Mouse (Mus musculus): ENCODE results near the gene Crybb3. TPM values are rescaled to one million over a fixed set of nuclear protein-coding genes. Genes with fewer than 3 reads are reported as not detected.

The Crybb3 gene
- not detected in 2 replicates for total RNA-seq (2014; rRNA removed; ENCODE audit: low replicate concordance)
- polyA plus RNA-seq (2015; fragmentation: Nextera tagmentation; extraction: Ambion mirVana): 0.77 and 0.89 TPM in 2 replicates

DNA sequence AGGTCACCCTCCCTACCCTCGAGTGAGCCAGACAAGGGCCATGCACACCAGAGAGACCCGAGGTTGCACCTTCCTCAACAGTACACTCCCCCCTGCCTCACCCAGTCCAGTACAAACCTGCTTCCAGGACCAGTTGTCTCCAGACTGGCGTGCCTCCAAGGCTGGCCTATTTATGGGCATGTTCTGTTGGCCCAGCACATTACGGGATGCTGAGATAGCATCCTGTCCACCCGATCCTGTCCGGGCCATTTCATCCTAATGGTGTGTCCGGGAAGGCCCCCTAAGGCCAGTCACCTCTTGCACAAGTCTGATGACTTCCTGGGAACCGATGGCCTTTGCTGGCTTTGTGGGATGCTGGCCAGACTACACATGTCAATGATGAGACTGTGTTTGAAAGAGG is at the start of gene Crybb3:
Gene Crybb3, minus strand, starts transcription at position 146 of the 400 bp plus-strand sequence.
- 0 out of 2 replicates have a peak within 1 kb of the TSS, but pooled peaks have one; percentile 10 for H3K9ac ChIP-seq (replicated peaks; ENCODE audit: low read depth, low read length)
- DNase-seq (ENCODE audit: low spot score) (no peak), ATAC-seq (ENCODE audit: insufficient read depth, low read depth) (peak; percentile 44)
- H3K4me3 ChIP-seq (ENCODE audit: low read depth, low read length): no peak within 1 kb of the TSS
- H3K9me3 ChIP-seq (replicated peaks; ENCODE audit: control insufficient read depth, low read length): no peaks in the 10 kb centered on the region
- TF ChIP-seq CTCF (IDR thresholded peaks at IDR 0.05; ENCODE audit: low read depth) (no peak), EP300 (IDR thresholded peaks at IDR 0.05; ENCODE audit: low read depth) (no peak)
- peaks cover 19% of the 10 kb centered on the region for H3K27me3 ChIP-seq (ENCODE audit: control insufficient read depth, insufficient read depth, low read length)
- H3K4me2 ChIP-seq (ENCODE audit: low read depth, low read length): peak within 1 kb of the TSS; percentile 39; the same call in 1 of the 2 replicates
- WGBS: 29% methylated on average over 8 of the region's 8 CpGs
- H3K36me3 ChIP-seq (replicated peaks; ENCODE audit: control insufficient read depth, insufficient read depth, low read length): no peaks in the 10 kb centered on the region
- H3K4me1 ChIP-seq (ENCODE audit: control insufficient read depth, insufficient read depth): peaks cover 8% of the 10 kb centered on the region; the same call in 1 of the 2 replicates
- H3K27ac ChIP-seq (ENCODE audit: low read depth): no peak within 1 kb of the TSS

DNA sequence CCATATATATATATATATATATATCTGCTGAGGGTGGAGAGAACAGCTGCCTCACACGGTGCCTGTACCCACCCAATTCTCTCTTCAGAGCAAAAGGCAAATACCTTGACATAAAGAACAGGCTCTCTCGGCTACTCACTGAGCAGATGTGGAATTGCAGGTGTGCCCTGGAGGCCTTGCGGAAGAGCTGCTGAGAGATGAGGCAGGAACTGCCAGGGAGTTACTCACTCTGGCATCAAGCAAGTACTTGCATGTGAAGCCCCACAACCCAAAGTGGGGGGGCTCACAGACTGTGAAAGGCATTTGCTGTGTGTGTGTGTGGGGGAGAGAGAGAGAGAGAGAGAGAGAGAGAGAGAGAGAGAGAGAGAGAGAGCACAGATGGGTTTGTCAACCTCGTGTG is 47.0 kb upstream of the Crybb3 start:
- Histone ChIP-seq H3K27ac (ENCODE audit: low read depth) (no peak overlapping the region), H3K36me3 (replicated peaks; ENCODE audit: control insufficient read depth, insufficient read depth, low read length) (peaks cover 6% of the 10 kb centered on the region; the same call in 1 of the 2 replicates), H3K9ac (replicated peaks; ENCODE audit: low read depth, low read length) (no peak overlapping the region), H3K4me3 (ENCODE audit: low read depth, low read length) (no peak overlapping the region), H3K27me3 (ENCODE audit: control insufficient read depth, insufficient read depth, low read length) (no peaks in the 10 kb centered on the region), H3K9me3 (replicated peaks; ENCODE audit: control insufficient read depth, low read length) (no peaks in the 10 kb centered on the region), H3K4me2 (ENCODE audit: low read depth, low read length) (no peak overlapping the region), H3K4me1 (ENCODE audit: control insufficient read depth, insufficient read depth) (peaks cover 19% of the 10 kb centered on the region)
- 60% methylated on average over 4 of the region's 4 CpGs for WGBS
- no peak for DNase-seq (ENCODE audit: low spot score)
- TF ChIP-seq CTCF (IDR thresholded peaks at IDR 0.05; ENCODE audit: low read depth): no peak
- TF ChIP-seq EP300 (IDR thresholded peaks at IDR 0.05; ENCODE audit: low read depth): no peak
- no peak for ATAC-seq (ENCODE audit: insufficient read depth, low read depth)

DNA sequence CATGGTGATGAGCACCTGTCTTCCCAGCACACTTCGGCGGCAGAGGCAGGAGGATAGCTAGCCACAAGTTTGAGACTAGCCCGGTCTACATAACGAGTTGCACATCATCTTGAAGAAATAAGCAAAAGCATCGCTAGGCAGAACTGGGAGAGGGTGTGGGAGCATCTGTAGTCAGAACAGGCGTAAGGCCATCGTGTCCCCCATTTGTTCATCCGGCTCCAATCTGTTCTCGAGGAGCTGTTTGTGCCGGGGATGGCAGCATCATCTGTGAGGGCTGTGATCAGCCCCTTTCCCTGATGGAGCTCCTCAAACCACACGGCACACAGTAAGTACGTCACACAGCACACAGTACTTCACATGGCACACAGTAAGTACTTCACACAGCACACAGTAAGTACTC is 45.1 kb upstream of the Crybb3 start:
- no peaks in the 10 kb centered on the region for H3K27me3 ChIP-seq (ENCODE audit: control insufficient read depth, insufficient read depth, low read length)
- H3K4me3 ChIP-seq (ENCODE audit: low read depth, low read length): no peak overlapping the region
- no peak for TF ChIP-seq CTCF (IDR thresholded peaks at IDR 0.05; ENCODE audit: low read depth)
- DNase-seq (ENCODE audit: low spot score) (no peak), ATAC-seq (ENCODE audit: insufficient read depth, low read depth) (no peak)
- H3K27ac ChIP-seq (ENCODE audit: low read depth): no peak overlapping the region
- peaks cover 32% of the 10 kb centered on the region for H3K4me1 ChIP-seq (ENCODE audit: control insufficient read depth, insufficient read depth)
- H3K9ac ChIP-seq (replicated peaks; ENCODE audit: low read depth, low read length): no peak overlapping the region
- H3K36me3 ChIP-seq (replicated peaks; ENCODE audit: control insufficient read depth, insufficient read depth, low read length): peaks cover 6% of the 10 kb centered on the region; the same call in 1 of the 2 replicates
- WGBS: 95% methylated on average over 12 of the region's 12 CpGs
- no peak overlapping the region for H3K4me2 ChIP-seq (ENCODE audit: low read depth, low read length)
- no peaks in the 10 kb centered on the region for H3K9me3 ChIP-seq (replicated peaks; ENCODE audit: control insufficient read depth, low read length)

DNA sequence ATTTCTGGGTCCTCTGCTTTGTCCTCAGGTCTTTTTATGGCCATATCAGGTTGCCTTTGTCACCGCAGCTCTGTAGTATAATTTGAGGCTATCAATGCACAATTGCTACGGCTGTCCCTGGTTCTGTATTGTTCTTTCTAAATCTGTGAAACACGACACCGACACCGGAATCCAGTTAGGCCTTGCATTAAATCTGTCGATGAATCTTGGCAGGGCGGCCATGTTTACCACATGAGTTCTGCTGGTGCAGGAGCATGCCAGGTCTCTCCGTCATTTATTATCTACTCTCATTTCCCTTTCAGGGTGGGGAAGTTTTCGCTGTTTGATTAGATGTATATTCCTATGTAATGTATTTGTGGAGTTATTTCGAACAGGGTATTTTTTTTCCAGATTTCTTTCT is 42.3 kb upstream of the Crybb3 start:
- no peak overlapping the region for H3K4me3 ChIP-seq (ENCODE audit: low read depth, low read length)
- peaks cover 36% of the 10 kb centered on the region for H3K4me1 ChIP-seq (ENCODE audit: control insufficient read depth, insufficient read depth)
- TF ChIP-seq CTCF (IDR thresholded peaks at IDR 0.05; ENCODE audit: low read depth): no peak
- TF ChIP-seq EP300 (IDR thresholded peaks at IDR 0.05; ENCODE audit: low read depth): no peak
- H3K4me2 ChIP-seq (ENCODE audit: low read depth, low read length): no peak overlapping the region
- WGBS: 57% methylated on average over 10 of the region's 10 CpGs
- H3K9me3 ChIP-seq (replicated peaks; ENCODE audit: control insufficient read depth, low read length): no peaks in the 10 kb centered on the region
- H3K27ac ChIP-seq (ENCODE audit: low read depth): peak overlapping the region; percentile 27; the same call in 1 of the 2 replicates
- ATAC-seq (ENCODE audit: insufficient read depth, low read depth) (no peak), DNase-seq (ENCODE audit: low spot score) (no peak)
- H3K9ac ChIP-seq (replicated peaks; ENCODE audit: low read depth, low read length): no peak overlapping the region
- H3K36me3 ChIP-seq (replicated peaks; ENCODE audit: control insufficient read depth, insufficient read depth, low read length): peaks cover 4% of the 10 kb centered on the region; the same call in 1 of the 2 replicates
- H3K27me3 ChIP-seq (ENCODE audit: control insufficient read depth, insufficient read depth, low read length): no peaks in the 10 kb centered on the region

DNA sequence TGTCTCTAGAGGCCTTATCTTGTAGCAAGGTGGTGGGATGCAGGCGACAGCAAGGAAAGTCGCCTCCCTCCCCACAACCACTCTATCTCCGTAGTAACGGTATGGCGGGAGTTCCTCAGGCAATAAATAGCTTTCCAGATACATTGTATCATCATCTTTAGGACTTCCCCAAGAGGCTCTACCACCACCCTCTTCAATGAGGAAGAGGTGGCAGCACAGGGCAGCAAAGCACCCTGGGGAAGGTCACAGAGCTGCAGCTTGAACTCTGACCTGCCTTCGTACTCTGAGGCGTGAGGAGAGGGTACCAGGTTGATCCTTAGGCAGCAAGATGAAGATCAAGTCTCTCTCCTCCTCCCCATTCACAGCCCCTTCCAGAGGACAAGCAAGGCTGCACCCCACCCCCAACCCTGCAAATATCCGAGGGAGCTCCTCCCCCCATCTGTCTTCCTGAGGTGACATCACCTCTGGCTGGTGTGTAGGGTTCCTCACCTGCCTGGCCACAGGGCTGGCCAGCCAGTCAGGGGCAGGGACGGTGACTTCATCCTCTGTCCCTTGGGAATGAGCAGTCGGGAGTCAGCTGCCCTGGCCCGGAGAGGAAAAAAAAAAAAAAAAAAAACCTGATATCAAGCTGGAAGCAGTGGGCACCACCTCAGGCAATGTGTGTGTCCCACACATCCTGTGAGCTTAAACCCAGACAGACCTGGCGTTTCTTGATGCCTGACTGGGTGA is 41.1 kb upstream of the Crybb3 start:
- Histone ChIP-seq H3K4me3 (ENCODE audit: low read depth, low read length) (no peak overlapping the region), H3K27me3 (ENCODE audit: control insufficient read depth, insufficient read depth, low read length) (no peaks in the 10 kb centered on the region), H3K9ac (replicated peaks; ENCODE audit: low read depth, low read length) (no peak overlapping the region; the same call in 1 of the 2 replicates), H3K27ac (ENCODE audit: low read depth) (no peak overlapping the region), H3K4me2 (ENCODE audit: low read depth, low read length) (no peak overlapping the region), H3K9me3 (replicated peaks; ENCODE audit: control insufficient read depth, low read length) (no peaks in the 10 kb centered on the region), H3K4me1 (ENCODE audit: control insufficient read depth, insufficient read depth) (peaks cover 36% of the 10 kb centered on the region), H3K36me3 (replicated peaks; ENCODE audit: control insufficient read depth, insufficient read depth, low read length) (no peaks in the 10 kb centered on the region)
- WGBS: 22% methylated on average over 12 of the region's 12 CpGs
- DNase-seq (ENCODE audit: low spot score) (peak; percentile 50), ATAC-seq (ENCODE audit: insufficient read depth, low read depth) (peak; percentile 47)
- TF ChIP-seq EP300 (IDR thresholded peaks at IDR 0.05; ENCODE audit: low read depth) (no peak), CTCF (IDR thresholded peaks at IDR 0.05; ENCODE audit: low read depth) (no peak)

DNA sequence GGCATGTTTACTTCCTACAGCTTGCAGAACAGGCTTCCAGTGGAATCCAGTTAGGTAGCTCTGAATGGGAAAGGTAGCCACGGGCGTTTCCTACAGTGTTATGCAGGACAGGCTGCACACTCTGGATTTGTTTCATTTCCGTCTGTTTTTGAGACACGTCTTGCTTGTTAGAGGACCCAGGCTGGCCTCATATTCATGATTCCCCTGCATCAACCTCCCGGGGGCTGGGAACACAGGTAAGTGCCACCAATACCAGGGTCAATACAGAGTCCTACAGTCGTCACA is 40.1 kb upstream of the Crybb3 start:
- Histone ChIP-seq H3K4me1 (ENCODE audit: control insufficient read depth, insufficient read depth) (peaks cover 36% of the 10 kb centered on the region), H3K4me2 (ENCODE audit: low read depth, low read length) (no peak overlapping the region), H3K27ac (ENCODE audit: low read depth) (no peak overlapping the region), H3K4me3 (ENCODE audit: low read depth, low read length) (no peak overlapping the region), H3K27me3 (ENCODE audit: control insufficient read depth, insufficient read depth, low read length) (no peaks in the 10 kb centered on the region), H3K9ac (replicated peaks; ENCODE audit: low read depth, low read length) (no peak overlapping the region), H3K9me3 (replicated peaks; ENCODE audit: control insufficient read depth, low read length) (no peaks in the 10 kb centered on the region), H3K36me3 (replicated peaks; ENCODE audit: control insufficient read depth, insufficient read depth, low read length) (no peaks in the 10 kb centered on the region)
- ATAC-seq (ENCODE audit: insufficient read depth, low read depth) (no peak), DNase-seq (ENCODE audit: low spot score) (no peak)
- 80% methylated on average over 6 of the region's 6 CpGs for WGBS
- TF ChIP-seq CTCF (IDR thresholded peaks at IDR 0.05; ENCODE audit: low read depth): no peak
- no peak for TF ChIP-seq EP300 (IDR thresholded peaks at IDR 0.05; ENCODE audit: low read depth)

Data from heart, postnatal 0 days (tissue).